Mouse (Mus musculus): ENCODE results near the gene Nav2. TPM values are rescaled to one million over a fixed set of nuclear protein-coding genes. Genes with fewer than 3 reads are reported as not detected.
A peak's percentile ranks its signal among the peaks of the same experiment; 100 is the strongest.

The Nav2 gene
- polyA plus RNA-seq, 1 experiment from 2014 or later = 34.9 TPM

- WGBS = 76% methylated on average over 3 of the region's 3 CpGs
- no peaks in the 10 kb centered on the region for H3K27me3 ChIP-seq (ENCODE audit: control insufficient read depth, insufficient read depth, low read length)
- ATAC-seq (ENCODE audit: insufficient number of reproducible peaks, insufficient read depth, low FRiP score, low read depth) = no peak
- H3K9ac ChIP-seq (ENCODE audit: low read length) = no peak overlapping the region
- no peaks in the 10 kb centered on the region for H3K36me3 ChIP-seq (ENCODE audit: control insufficient read depth, insufficient read depth, low read length)
- peaks cover 0 to 2% of the 10 kb centered on the region in 2 experiments; a peak in 1 of 4 replicates for H3K4me1 ChIP-seq (ENCODE audit: control insufficient read depth in 2 of 2, insufficient read depth in 2 of 2, low read length in 2 of 2)
- no peaks in the 10 kb centered on the region for H3K9me3 ChIP-seq (ENCODE audit: control insufficient read depth, low read length)
- no peak overlapping the region for H3K27ac ChIP-seq (replicated peaks in 1 of 2; ENCODE audit: control insufficient read depth in 1 of 2, insufficient read depth in 1 of 2, low read depth in 2 of 2, low read length in 2 of 2)
- no peak overlapping the region for H3K4me2 ChIP-seq (ENCODE audit: low read length)
- no peak overlapping the region for H3K4me3 ChIP-seq (ENCODE audit: control insufficient read depth in 1 of 2, insufficient read depth in 1 of 2, low read depth in 1 of 2, low read length in 2 of 2)
Measured at GRCm38 (mm10) chr7:49359120-49359519, 450.6 kb downstream of the Nav2 start.

GRCm38 (mm10) chr7:49360597-49360996, 452.1 kb downstream of the Nav2 start:
- no peak overlapping the region for H3K4me2 ChIP-seq (ENCODE audit: low read length)
- no peaks in the 10 kb centered on the region for H3K27me3 ChIP-seq (ENCODE audit: control insufficient read depth, insufficient read depth, low read length)
- no peak for ATAC-seq (ENCODE audit: insufficient number of reproducible peaks, insufficient read depth, low FRiP score, low read depth)
- no peaks in the 10 kb centered on the region; a peak in 1 of 4 replicates for H3K4me1 ChIP-seq (ENCODE audit: control insufficient read depth in 2 of 2, insufficient read depth in 2 of 2, low read length in 2 of 2)
- no peak overlapping the region for H3K9ac ChIP-seq (ENCODE audit: low read length)
- no peaks in the 10 kb centered on the region for H3K9me3 ChIP-seq (ENCODE audit: control insufficient read depth, low read length)
- no peak overlapping the region for H3K4me3 ChIP-seq (ENCODE audit: control insufficient read depth in 1 of 2, insufficient read depth in 1 of 2, low read depth in 1 of 2, low read length in 2 of 2)
- WGBS = 59% methylated on average over 3 of the region's 3 CpGs
- H3K36me3 ChIP-seq (ENCODE audit: control insufficient read depth, insufficient read depth, low read length) = no peaks in the 10 kb centered on the region
- H3K27ac ChIP-seq (replicated peaks in 1 of 2; ENCODE audit: control insufficient read depth in 1 of 2, insufficient read depth in 1 of 2, low read depth in 2 of 2, low read length in 2 of 2) = no peak overlapping the region

GRCm38 (mm10) chr7:49361465-49362090, 453.1 kb downstream of the Nav2 start:
- no peaks in the 10 kb centered on the region for H3K36me3 ChIP-seq (ENCODE audit: control insufficient read depth, insufficient read depth, low read length)
- H3K27ac ChIP-seq (replicated peaks in 1 of 2; ENCODE audit: control insufficient read depth in 1 of 2, insufficient read depth in 1 of 2, low read depth in 2 of 2, low read length in 2 of 2) = no peak overlapping the region
- H3K27me3 ChIP-seq (ENCODE audit: control insufficient read depth, insufficient read depth, low read length) = no peaks in the 10 kb centered on the region
- no peak overlapping the region for H3K4me2 ChIP-seq (ENCODE audit: low read length)
- H3K9me3 ChIP-seq (ENCODE audit: control insufficient read depth, low read length) = no peaks in the 10 kb centered on the region
- no peak overlapping the region for H3K9ac ChIP-seq (ENCODE audit: low read length)
- no peak overlapping the region for H3K4me3 ChIP-seq (ENCODE audit: control insufficient read depth in 1 of 2, insufficient read depth in 1 of 2, low read depth in 1 of 2, low read length in 2 of 2)
- no peak for ATAC-seq (ENCODE audit: insufficient number of reproducible peaks, insufficient read depth, low FRiP score, low read depth)
- 86% methylated on average over 9 of the region's 9 CpGs for WGBS
- no peaks in the 10 kb centered on the region; a peak in 1 of 4 replicates for H3K4me1 ChIP-seq (ENCODE audit: control insufficient read depth in 2 of 2, insufficient read depth in 2 of 2, low read length in 2 of 2)

- WGBS = 89% methylated on average over 13 of the region's 13 CpGs
- no peaks in the 10 kb centered on the region for H3K36me3 ChIP-seq (ENCODE audit: control insufficient read depth, insufficient read depth, low read length)
- H3K4me3 ChIP-seq (ENCODE audit: control insufficient read depth in 1 of 2, insufficient read depth in 1 of 2, low read depth in 1 of 2, low read length in 2 of 2) = no peak overlapping the region
- no peak for ATAC-seq (ENCODE audit: insufficient number of reproducible peaks, insufficient read depth, low FRiP score, low read depth)
- no peak overlapping the region for H3K9ac ChIP-seq (ENCODE audit: low read length)
- H3K27ac ChIP-seq (replicated peaks in 1 of 2; ENCODE audit: control insufficient read depth in 1 of 2, insufficient read depth in 1 of 2, low read depth in 2 of 2, low read length in 2 of 2) = no peak overlapping the region
- no peaks in the 10 kb centered on the region for H3K9me3 ChIP-seq (ENCODE audit: control insufficient read depth, low read length)
- no peak overlapping the region for H3K4me2 ChIP-seq (ENCODE audit: low read length)
- H3K4me1 ChIP-seq (ENCODE audit: control insufficient read depth in 2 of 2, insufficient read depth in 2 of 2, low read length in 2 of 2) = peaks cover 6 to 11% of the 10 kb centered on the region in 2 experiments
- H3K27me3 ChIP-seq (ENCODE audit: control insufficient read depth, insufficient read depth, low read length) = no peaks in the 10 kb centered on the region
Measured at GRCm38 (mm10) chr7:49364486-49365162, 456.1 kb downstream of the Nav2 start.

- peaks cover 10 to 24% of the 10 kb centered on the region in 2 experiments for H3K4me1 ChIP-seq (ENCODE audit: control insufficient read depth in 2 of 2, insufficient read depth in 2 of 2, low read length in 2 of 2)
- no peak overlapping the region for H3K9ac ChIP-seq (ENCODE audit: low read length)
- no peak overlapping the region for H3K4me2 ChIP-seq (ENCODE audit: low read length)
- 54% methylated on average over 5 of the region's 5 CpGs for WGBS
- H3K27ac ChIP-seq (replicated peaks in 1 of 2; ENCODE audit: control insufficient read depth in 1 of 2, insufficient read depth in 1 of 2, low read depth in 2 of 2, low read length in 2 of 2) = no peak overlapping the region; a peak in 1 of 4 replicates
- no peak overlapping the region for H3K4me3 ChIP-seq (ENCODE audit: control insufficient read depth in 1 of 2, insufficient read depth in 1 of 2, low read depth in 1 of 2, low read length in 2 of 2)
- H3K27me3 ChIP-seq (ENCODE audit: control insufficient read depth, insufficient read depth, low read length) = no peaks in the 10 kb centered on the region
- no peaks in the 10 kb centered on the region for H3K36me3 ChIP-seq (ENCODE audit: control insufficient read depth, insufficient read depth, low read length)
- H3K9me3 ChIP-seq (ENCODE audit: control insufficient read depth, low read length) = no peaks in the 10 kb centered on the region
- 0 out of 2 replicates have a peak, but pooled peaks have one; percentile 35 for ATAC-seq (ENCODE audit: insufficient number of reproducible peaks, insufficient read depth, low FRiP score, low read depth)
Measured at GRCm38 (mm10) chr7:49368590-49368989, 460.1 kb downstream of the Nav2 start.

- H3K4me2 ChIP-seq (ENCODE audit: low read length) = no peak overlapping the region
- ATAC-seq (ENCODE audit: insufficient number of reproducible peaks, insufficient read depth, low FRiP score, low read depth) = 0 out of 2 replicates have a peak, but pooled peaks have one; percentile 20
- no peaks in the 10 kb centered on the region for H3K27me3 ChIP-seq (ENCODE audit: control insufficient read depth, insufficient read depth, low read length)
- H3K27ac ChIP-seq (replicated peaks in 1 of 2; ENCODE audit: control insufficient read depth in 1 of 2, insufficient read depth in 1 of 2, low read depth in 2 of 2, low read length in 2 of 2) = no peak overlapping the region
- no peaks in the 10 kb centered on the region for H3K36me3 ChIP-seq (ENCODE audit: control insufficient read depth, insufficient read depth, low read length)
- no peaks in the 10 kb centered on the region for H3K9me3 ChIP-seq (ENCODE audit: control insufficient read depth, low read length)
- H3K4me1 ChIP-seq (ENCODE audit: control insufficient read depth in 2 of 2, insufficient read depth in 2 of 2, low read length in 2 of 2) = peaks cover 10 to 28% of the 10 kb centered on the region in 2 experiments
- H3K4me3 ChIP-seq (ENCODE audit: control insufficient read depth in 1 of 2, insufficient read depth in 1 of 2, low read depth in 1 of 2, low read length in 2 of 2) = no peak overlapping the region
- no peak overlapping the region for H3K9ac ChIP-seq (ENCODE audit: low read length)
- WGBS = 30% methylated on average over 2 of the region's 3 CpGs
Measured at GRCm38 (mm10) chr7:49369006-49369405, 460.5 kb downstream of the Nav2 start.

- H3K9ac ChIP-seq (ENCODE audit: low read length) = no peak overlapping the region
- WGBS = 88% methylated on average over 10 of the region's 10 CpGs
- ATAC-seq (ENCODE audit: insufficient number of reproducible peaks, insufficient read depth, low FRiP score, low read depth) = no peak
- H3K4me3 ChIP-seq (ENCODE audit: control insufficient read depth in 1 of 2, insufficient read depth in 1 of 2, low read depth in 1 of 2, low read length in 2 of 2) = no peak overlapping the region
- no peaks in the 10 kb centered on the region for H3K36me3 ChIP-seq (ENCODE audit: control insufficient read depth, insufficient read depth, low read length)
- H3K27me3 ChIP-seq (ENCODE audit: control insufficient read depth, insufficient read depth, low read length) = no peaks in the 10 kb centered on the region
- H3K4me1 ChIP-seq (ENCODE audit: control insufficient read depth in 2 of 2, insufficient read depth in 2 of 2, low read length in 2 of 2) = peaks cover 10 to 37% of the 10 kb centered on the region in 2 experiments
- H3K4me2 ChIP-seq (ENCODE audit: low read length) = no peak overlapping the region
- H3K27ac ChIP-seq (replicated peaks in 1 of 2; ENCODE audit: control insufficient read depth in 1 of 2, insufficient read depth in 1 of 2, low read depth in 2 of 2, low read length in 2 of 2) = no peak overlapping the region
- no peaks in the 10 kb centered on the region for H3K9me3 ChIP-seq (ENCODE audit: control insufficient read depth, low read length)
Measured at GRCm38 (mm10) chr7:49369809-49370473, 461.4 kb downstream of the Nav2 start.
